Mouse (Mus musculus) midbrain, embryonic 16.5 days (tissue): ENCODE results near the gene Nfil3. TPM values are rescaled to one million over a fixed set of nuclear protein-coding genes. Genes with fewer than 3 reads are reported as not detected.

ENCODE experiments used
- ATAC-seq: fragments of 200-750 bp; cut with Nextera tagmentation; 2 replicates; pipeline ENCODE4 v1.8.0; 2017; ENCODE audit warnings: moderate TSS enrichment
- H3K27ac ChIP-seq: fragments of 300-500 bp; sonication (generic); 2 replicates; pipeline ENCODE4 v1.5.1; 2014; ENCODE audit warnings: mild to moderate bottlenecking, low read length, mixed read lengths
- H3K27me3 ChIP-seq: fragments of 300-500 bp; sonication (generic); 2 replicates; pipeline ENCODE4 v1.6.1; 2014; ENCODE audit warnings: low read depth, low read length, mixed read lengths; ENCODE audit not compliant: control insufficient read depth, insufficient read depth
- H3K36me3 ChIP-seq: fragments of 300-500 bp; sonication (generic); 2 replicates; pipeline ENCODE4 v1.6.1; 2014; ENCODE audit warnings: mild to moderate bottlenecking, low read length, moderate library complexity, mixed read lengths; ENCODE audit not compliant: control insufficient read depth, insufficient read depth
- H3K4me1 ChIP-seq: fragments of 300-500 bp; sonication (generic); 2 replicates; pipeline ENCODE4 v1.6.1; 2014; ENCODE audit warnings: mild to moderate bottlenecking, low read length, mixed read lengths; ENCODE audit not compliant: control insufficient read depth, insufficient read depth
- H3K4me2 ChIP-seq: fragments of 300-500 bp; sonication (generic); 2 replicates; pipeline ENCODE4 v1.6.1; 2014; ENCODE audit warnings: mild to moderate bottlenecking, low read length, mixed read lengths
- H3K4me3 ChIP-seq: fragments of 300-500 bp; sonication (generic); 2 replicates; pipeline ENCODE4 v1.5.1; 2014; ENCODE audit warnings: low read depth, mild to moderate bottlenecking, low read length, moderate library complexity, mixed read lengths
- H3K9ac ChIP-seq: fragments of 300-500 bp; sonication (generic); 2 replicates; pipeline ENCODE4 v1.6.1; 2014; ENCODE audit warnings: low read depth, low read length, mixed read lengths
- H3K9me3 ChIP-seq: fragments of 300-500 bp; sonication (generic); replicated peaks from 2 replicates; pipeline ENCODE4 v1.6.1; 2014; ENCODE audit warnings: mild to moderate bottlenecking, low read length, mixed read lengths; ENCODE audit not compliant: control insufficient read depth, poor library complexity, severe bottlenecking
- WGBS: fragments of 180-500 bp; shearing (Covaris S2); extraction: QIAGEN DNeasy Blood & Tissue Kit; methylation state at CpG from one replicate; pipeline ENCODE4 v1.1.7; 2014; 5-methylcytosine and 5-hydroxymethylcytosine counted together
- polyA plus RNA-seq: library from polyadenylated mRNA; unstranded; fragments of >200 nt; fragmentation: Nextera tagmentation; extraction: Ambion mirVana; gene quantifications from 2 replicates; pipeline ENCODE4 v1.2.1, GENCODE M21; 2015

Nfil3 gene
- polyA plus RNA-seq, 1 experiment from 2014 or later, result 47.0 TPM

- WGBS, result 68% methylated on average over 3 of the region's 3 CpGs
- no peak overlapping the region for H3K9ac ChIP-seq
- H3K27me3 ChIP-seq, result no peaks in the 10 kb centered on the region
- no peak for ATAC-seq
- H3K36me3 ChIP-seq, result no peaks in the 10 kb centered on the region
- H3K4me3 ChIP-seq, result no peak overlapping the region
- no peaks in the 10 kb centered on the region for H3K9me3 ChIP-seq
- no peak overlapping the region for H3K27ac ChIP-seq
- H3K4me1 ChIP-seq, result peaks cover 6% of the 10 kb centered on the region
- no peak overlapping the region for H3K4me2 ChIP-seq
These were observed 26.9 kb upstream of the Nfil3 start for GRCm38 (mm10) chr13:53007781-53008180.

- H3K36me3 ChIP-seq, result no peaks in the 10 kb centered on the region
- H3K4me1 ChIP-seq, result no peaks in the 10 kb centered on the region
- H3K27ac ChIP-seq, result no peak overlapping the region
- H3K27me3 ChIP-seq, result no peaks in the 10 kb centered on the region
- no peaks in the 10 kb centered on the region for H3K9me3 ChIP-seq
- H3K9ac ChIP-seq, result no peak overlapping the region
- WGBS, result 64% methylated on average over 3 of the region's 3 CpGs
- no peak overlapping the region for H3K4me2 ChIP-seq
- no peak overlapping the region for H3K4me3 ChIP-seq
- ATAC-seq, result no peak
These were observed 22.4 kb upstream of the Nfil3 start for GRCm38 (mm10) chr13:53003286-53003685.

- Histone ChIP-seq H3K9me3 (no peaks in the 10 kb centered on the region), H3K9ac (no peak overlapping the region), H3K4me1 (no peaks in the 10 kb centered on the region), H3K27ac (no peak overlapping the region), H3K27me3 (no peaks in the 10 kb centered on the region), H3K4me3 (no peak overlapping the region), H3K4me2 (no peak overlapping the region), H3K36me3 (no peaks in the 10 kb centered on the region)
- no peak for ATAC-seq
- 88% methylated on average over 2 of the region's 2 CpGs for WGBS
These were observed 20.6 kb upstream of the Nfil3 start for GRCm38 (mm10) chr13:53001511-53001935.

- Histone ChIP-seq H3K9me3 (no peaks in the 10 kb centered on the region), H3K36me3 (no peaks in the 10 kb centered on the region), H3K9ac (no peak overlapping the region), H3K4me1 (no peaks in the 10 kb centered on the region), H3K4me3 (no peak overlapping the region), H3K27ac (no peak overlapping the region), H3K4me2 (no peak overlapping the region), H3K27me3 (no peaks in the 10 kb centered on the region)
- WGBS, result 86% methylated on average over 2 of the region's 2 CpGs
- no peak for ATAC-seq
These were observed 19.6 kb upstream of the Nfil3 start for GRCm38 (mm10) chr13:53000481-53000880.

- no peak for ATAC-seq
- no peaks in the 10 kb centered on the region for H3K4me1 ChIP-seq
- no peak overlapping the region for H3K4me3 ChIP-seq
- no peaks in the 10 kb centered on the region for H3K27me3 ChIP-seq
- 91% methylated on average over 10 of the region's 10 CpGs for WGBS
- H3K9ac ChIP-seq, result no peak overlapping the region
- H3K27ac ChIP-seq, result no peak overlapping the region
- no peaks in the 10 kb centered on the region for H3K9me3 ChIP-seq
- H3K4me2 ChIP-seq, result no peak overlapping the region
- H3K36me3 ChIP-seq, result no peaks in the 10 kb centered on the region
These were observed 17.7 kb upstream of the Nfil3 start for GRCm38 (mm10) chr13:52998541-52998940.

- Histone ChIP-seq H3K36me3 (no peaks in the 10 kb centered on the region), H3K4me2 (no peak overlapping the region), H3K4me1 (no peaks in the 10 kb centered on the region), H3K27ac (no peak overlapping the region), H3K27me3 (no peaks in the 10 kb centered on the region), H3K9ac (no peak overlapping the region), H3K9me3 (no peaks in the 10 kb centered on the region), H3K4me3 (no peak overlapping the region)
- ATAC-seq, result no peak
- 73% methylated on average over 2 of the region's 2 CpGs for WGBS
These were observed 16.9 kb upstream of the Nfil3 start for GRCm38 (mm10) chr13:52997806-52998205.

GRCm38 (mm10) chr13:52996201-52996600 is 15.3 kb upstream of the Nfil3 start:
- H3K9ac ChIP-seq, result no peak overlapping the region
- H3K27me3 ChIP-seq, result no peaks in the 10 kb centered on the region
- H3K27ac ChIP-seq, result no peak overlapping the region
- H3K9me3 ChIP-seq, result no peaks in the 10 kb centered on the region
- H3K36me3 ChIP-seq, result no peaks in the 10 kb centered on the region
- H3K4me3 ChIP-seq, result no peak overlapping the region
- 79% methylated on average over 8 of the region's 8 CpGs for WGBS
- no peaks in the 10 kb centered on the region for H3K4me1 ChIP-seq
- H3K4me2 ChIP-seq, result no peak overlapping the region
- no peak for ATAC-seq

- H3K4me3 ChIP-seq, result no peak overlapping the region
- no peak overlapping the region for H3K27ac ChIP-seq
- H3K9ac ChIP-seq, result no peak overlapping the region
- no peak overlapping the region for H3K4me2 ChIP-seq
- no peaks in the 10 kb centered on the region for H3K9me3 ChIP-seq
- H3K4me1 ChIP-seq, result no peaks in the 10 kb centered on the region
- no peaks in the 10 kb centered on the region for H3K27me3 ChIP-seq
- 89% methylated on average over 10 of the region's 10 CpGs for WGBS
- ATAC-seq, result no peak
- H3K36me3 ChIP-seq, result no peaks in the 10 kb centered on the region
These were observed 13.5 kb upstream of the Nfil3 start for GRCm38 (mm10) chr13:52994197-52994881.

- H3K9ac ChIP-seq, result no peak overlapping the region
- no peak overlapping the region for H3K4me2 ChIP-seq
- no peaks in the 10 kb centered on the region for H3K27me3 ChIP-seq
- no peaks in the 10 kb centered on the region for H3K36me3 ChIP-seq
- no peaks in the 10 kb centered on the region for H3K9me3 ChIP-seq
- 68% methylated on average over 9 of the region's 9 CpGs for WGBS
- no peak overlapping the region for H3K4me3 ChIP-seq
- ATAC-seq, result no peak
- no peaks in the 10 kb centered on the region for H3K4me1 ChIP-seq
- H3K27ac ChIP-seq, result no peak overlapping the region
These were observed 9.3 kb upstream of the Nfil3 start for GRCm38 (mm10) chr13:52990139-52990538.
